Mouse (Mus musculus): Measurements from ENCODE around the gene Ctdspl.

DNA sequence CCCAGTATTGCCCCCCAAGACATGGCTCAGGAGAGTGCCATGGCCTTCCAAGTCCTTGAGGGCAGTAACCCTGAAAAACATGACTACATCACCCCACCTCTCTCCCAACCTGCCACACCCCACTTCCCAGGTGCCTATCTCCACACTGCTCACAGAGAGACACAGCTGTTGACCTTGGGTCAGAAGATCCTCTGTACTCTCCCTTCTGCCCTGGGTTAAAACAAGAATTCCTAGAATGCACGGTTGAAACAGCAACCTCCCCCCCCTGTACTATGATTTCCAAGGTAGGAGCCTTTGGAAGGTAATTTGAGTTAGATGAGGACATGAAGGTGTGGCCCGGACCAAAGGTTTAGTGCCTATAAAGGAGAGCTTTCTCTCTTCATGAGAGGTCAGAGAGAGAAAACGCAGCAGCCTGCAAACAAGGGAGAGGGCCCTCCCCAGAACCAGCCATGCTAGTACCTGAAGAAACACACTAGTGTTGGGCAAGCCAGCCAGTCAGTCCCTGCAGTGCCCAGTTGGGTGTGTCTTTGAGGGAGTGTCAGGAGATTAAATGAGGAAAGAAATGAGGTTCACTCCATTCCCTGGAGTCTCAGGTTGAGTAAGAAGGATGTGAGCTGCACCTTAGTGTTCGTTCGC, 153.9 kb downstream of the Ctdspl start:
- no peak for TF ChIP-seq POLR2A (IDR thresholded peaks at IDR 0.05; ENCODE audit: control insufficient read depth, extremely low read depth, insufficient read depth, low read length, poor library complexity)
- no peak for TF ChIP-seq CTCF (IDR thresholded peaks at IDR 0.05; ENCODE audit: borderline replicate concordance, control insufficient read depth, extremely low read depth, insufficient read depth, low read length, poor library complexity)
